Mouse (Mus musculus) lung, postnatal 0 days (tissue): Measurements from ENCODE around the gene Ppp6r1.

Source experiments
- CTCF ChIP-seq: IDR thresholded peaks from 2 replicates; pipeline ENCODE4 v1.5.1; 2016; ENCODE audit warnings: antibody characterized with exemption, mild to moderate bottlenecking
- EP300 ChIP-seq: IDR thresholded peaks from 2 replicates; pipeline ENCODE4 v1.6.1; 2016; ENCODE audit warnings: antibody characterized with exemption, mild to moderate bottlenecking, control low read depth

- TF ChIP-seq EP300, result no peak
- TF ChIP-seq CTCF, result no peak
Observed at GRCm38 (mm10) chr7:4612386-4612785, 46.4 kb downstream of the Ppp6r1 start.
